Mouse (Mus musculus) G1E (cell line): ENCODE data around the gene Sh3glb2. TPM values are rescaled to one million over a fixed set of nuclear protein-coding genes. Genes with fewer than 3 reads are reported as not detected.

ENCODE experiments used
- ATAC-seq: 2 replicates; pipeline ENCODE4 v1.8.0; 2016; ENCODE audit warnings: mild to moderate bottlenecking; ENCODE audit not compliant: insufficient number of reproducible peaks, poor library complexity, low FRiP score, severe bottlenecking; ENCODE audit errors: extremely low read depth
- DNase-seq: peaks from one replicate; pipeline ENCODE4 v3.0.0; 2012; ENCODE audit warnings: low spot score
- H3K27me3 ChIP-seq: 2 replicates; pipeline ENCODE4 v1.6.1; 2012; ENCODE audit warnings: mild to moderate bottlenecking, low read length, inconsistent platforms; ENCODE audit not compliant: insufficient read depth
- H3K36me3 ChIP-seq: replicated peaks from 2 replicates; pipeline ENCODE3; 2012; ENCODE audit warnings: mild to moderate bottlenecking, inconsistent platforms
- H3K4me1 ChIP-seq: 2 replicates; pipeline ENCODE4 v1.6.1; 2012; ENCODE audit warnings: low read depth, low read length, inconsistent platforms, mixed read lengths; ENCODE audit not compliant: insufficient read depth
- H3K4me3 ChIP-seq: 2 replicates; pipeline ENCODE4 v1.5.1; 2012; ENCODE audit warnings: low read depth, mild to moderate bottlenecking, inconsistent platforms, low read length, moderate library complexity, mixed read lengths
- H3K9me3 ChIP-seq: replicated peaks from 2 replicates; pipeline ENCODE4 v1.6.1; 2012; ENCODE audit warnings: inconsistent platforms
- CTCF ChIP-seq: IDR thresholded peaks from 2 replicates; pipeline ENCODE4 v1.5.1; 2012; ENCODE audit warnings: low read depth, low read length, inconsistent platforms, mixed read lengths
- GATA1 ChIP-seq: IDR thresholded peaks from 2 replicates; pipeline ENCODE4 v1.6.1; 2012; ENCODE audit warnings: borderline replicate concordance, low read length, inconsistent platforms, mixed read lengths
- GATA2 ChIP-seq: IDR thresholded peaks from 2 replicates; pipeline ENCODE4 v1.6.1; 2012; ENCODE audit warnings: low read depth, low read length, inconsistent platforms, borderline replicate concordance
- POLR2AphosphoS5 ChIP-seq: IDR thresholded peaks from 2 replicates; pipeline ENCODE4 v1.6.1; 2012; ENCODE audit warnings: low read depth, low read length, inconsistent platforms; ENCODE audit not compliant: insufficient replicate concordance
- TAL1 ChIP-seq: conservative IDR thresholded peaks from 2 replicates; pipeline ENCODE4 v1.6.1; 2012; ENCODE audit warnings: low read depth, low read length, inconsistent platforms, mixed read lengths
- polyA plus RNA-seq: library from polyadenylated mRNA; stranded (reverse); fragments of >175 nt; gene quantifications from 2 replicates; pipeline ENCODE4 v1.2.3, GENCODE M21; 2012
- total RNA-seq, 2 experiments: library from RNA; stranded (forward) in 1 of 2; stranded (reverse) in 1 of 2; fragments of 200-1000 nt in 1 of 2; fragments of >200 nt in 1 of 2; fragmentation: Nextera tagmentation in 1 of 2; gene quantifications; 2 replicates each; pipeline ENCODE4 v1.2.3; 2014 to 2017

Sh3glb2 gene
- total and polyA plus RNA-seq, 3 experiments = 20.8 to 31.3 (median 24.9) TPM

- DNase-seq = no peak
- H3K4me1 ChIP-seq = peaks cover 11% of the 10 kb centered on the region; the same call in 1 of the 2 replicates
- H3K36me3 ChIP-seq = peaks cover 95% of the 10 kb centered on the region
- no peak for ATAC-seq
- H3K27me3 ChIP-seq = no peaks in the 10 kb centered on the region
- H3K9me3 ChIP-seq = no peaks in the 10 kb centered on the region
- H3K4me3 ChIP-seq = no peak overlapping the region
- TF ChIP-seq GATA1 = no peak
- TF ChIP-seq CTCF = no peak
- no peak for TF ChIP-seq GATA2
- TF ChIP-seq POLR2AphosphoS5 = no peak
- no peak for TF ChIP-seq TAL1
Observed at GRCm38 (mm10) chr2:30371544-30371943, 12.4 kb upstream of the Sh3glb2 start.

GRCm38 (mm10) chr2:30366203-30366602, 7.1 kb upstream of the Sh3glb2 start:
- TF ChIP-seq TAL1 (no peak), GATA1 (no peak), POLR2AphosphoS5 (no peak), GATA2 (no peak)
- peaks cover 4% of the 10 kb centered on the region; the same call in 1 of the 2 replicates for H3K9me3 ChIP-seq
- ATAC-seq (no peak), DNase-seq (no peak)
- no peak overlapping the region for H3K4me3 ChIP-seq
- H3K27me3 ChIP-seq = no peaks in the 10 kb centered on the region
- peaks cover 31% of the 10 kb centered on the region for H3K4me1 ChIP-seq
- peaks cover 62% of the 10 kb centered on the region for H3K36me3 ChIP-seq

- DNase-seq (no peak), ATAC-seq (no peak)
- Histone ChIP-seq H3K9me3 (peaks cover 4% of the 10 kb centered on the region; the same call in 1 of the 2 replicates), H3K27me3 (no peaks in the 10 kb centered on the region), H3K4me1 (peaks cover 31% of the 10 kb centered on the region), H3K36me3 (peaks cover 55% of the 10 kb centered on the region), H3K4me3 (peak overlapping the region; percentile 88; the same call in 1 of the 2 replicates)
- TF ChIP-seq GATA1 (no peak), POLR2AphosphoS5 (no peak), TAL1 (no peak), GATA2 (no peak)
Observed at GRCm38 (mm10) chr2:30365281-30366069, 6.3 kb upstream of the Sh3glb2 start.

DNA sequence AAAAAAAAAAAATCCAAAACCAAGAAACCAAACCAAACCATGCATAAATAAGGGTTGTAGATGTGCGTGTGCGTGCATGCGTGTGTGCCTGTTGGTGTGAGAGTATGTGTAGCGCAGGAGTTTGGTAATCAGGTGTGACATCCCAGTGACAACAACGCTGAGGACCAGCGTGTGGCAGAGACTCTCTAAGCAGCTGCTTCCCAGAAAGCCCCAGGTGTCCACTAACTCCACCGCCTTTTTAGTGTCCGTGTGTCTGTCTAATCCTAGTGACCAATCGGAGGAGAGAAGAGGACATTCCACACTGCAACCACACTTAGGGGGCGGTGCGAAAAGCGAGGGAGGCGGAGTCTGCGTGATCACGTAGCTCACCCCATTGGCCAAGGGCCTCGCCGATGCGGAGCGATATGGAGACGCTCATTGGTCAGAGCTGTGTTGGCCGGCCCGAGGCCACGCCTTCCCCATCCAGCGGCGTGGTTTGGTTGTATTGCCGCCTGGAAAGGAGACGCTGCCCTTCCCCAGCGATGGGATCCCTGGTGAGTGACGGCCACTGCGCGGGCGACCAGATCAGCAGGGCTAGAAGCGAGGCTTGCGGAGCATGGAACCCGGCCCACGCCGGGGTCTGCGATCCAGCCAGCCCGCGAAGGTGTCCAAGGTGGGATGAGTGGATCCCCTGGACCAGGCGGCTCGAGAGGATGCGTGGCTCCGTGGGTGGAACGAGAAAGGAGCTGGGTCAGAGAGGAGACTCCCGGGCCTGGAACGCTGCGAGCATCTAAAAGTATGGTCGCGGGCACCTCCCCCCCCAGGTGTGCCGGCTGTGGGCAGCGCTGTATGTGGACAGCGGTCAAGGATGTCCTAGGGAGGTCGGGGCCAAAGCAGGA, 4.9 kb upstream of the Sh3glb2 start, which contains the start of gene Miga2:
TSS of gene Miga2 (plus strand) at position 461 of the 878 bp plus-strand sequence.
- Histone ChIP-seq H3K36me3 (peaks cover 40% of the 10 kb centered on the region), H3K4me3 (peak within 1 kb of the TSS; percentile 88), H3K27me3 (no peaks in the 10 kb centered on the region), H3K4me1 (peaks cover 35% of the 10 kb centered on the region), H3K9me3 (peaks cover 4% of the 10 kb centered on the region; the same call in 1 of the 2 replicates)
- peak; percentile 99 for DNase-seq
- peak; percentile 97 for ATAC-seq
- TF ChIP-seq CTCF (no peak), GATA1 (no peak), GATA2 (no peak), TAL1 (no peak), POLR2AphosphoS5 (no peak)

DNA sequence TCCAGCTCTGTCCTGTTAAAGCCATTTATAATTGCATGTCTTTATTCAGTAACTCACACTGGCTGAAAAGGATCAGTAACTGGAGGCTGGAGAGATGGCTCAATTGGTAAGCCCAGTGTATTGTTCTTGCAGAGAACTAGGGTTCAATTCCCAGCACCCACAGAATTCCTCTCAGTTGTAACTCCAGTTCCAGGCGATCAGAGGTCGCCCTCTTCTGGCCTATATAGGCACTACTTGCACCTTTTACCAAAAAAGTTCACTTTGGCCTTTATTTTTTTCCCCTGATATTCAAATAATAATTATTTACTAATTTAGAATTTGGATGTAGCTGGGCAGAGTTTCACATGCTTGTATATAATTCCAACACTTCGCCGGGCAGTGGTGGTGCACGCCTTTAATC, 3.7 kb upstream of the Sh3glb2 start:
- ATAC-seq = no peak
- H3K4me3 ChIP-seq = no peak overlapping the region
- no peak for DNase-seq
- H3K36me3 ChIP-seq = peaks cover 29% of the 10 kb centered on the region
- TF ChIP-seq CTCF (0 out of 2 replicates have a peak, but pooled peaks have one; percentile 7), GATA2 (no peak)
- H3K4me1 ChIP-seq = peaks cover 46% of the 10 kb centered on the region
- no peaks in the 10 kb centered on the region for H3K27me3 ChIP-seq
- peaks cover 4% of the 10 kb centered on the region; the same call in 1 of the 2 replicates for H3K9me3 ChIP-seq

GRCm38 (mm10) chr2:30360626-30361025, 1.5 kb upstream of the Sh3glb2 start:
- Histone ChIP-seq H3K27me3 (no peaks in the 10 kb centered on the region), H3K36me3 (peaks cover 30% of the 10 kb centered on the region), H3K4me1 (peaks cover 54% of the 10 kb centered on the region), H3K4me3 (no peak overlapping the region), H3K9me3 (peaks cover 4% of the 10 kb centered on the region; the same call in 1 of the 2 replicates)
- DNase-seq (no peak), ATAC-seq (no peak)
- no peak for TF ChIP-seq TAL1
- TF ChIP-seq CTCF = no peak
- no peak for TF ChIP-seq GATA1
- TF ChIP-seq POLR2AphosphoS5 = no peak
- TF ChIP-seq GATA2 = no peak
